Mouse (Mus musculus): Measurements from ENCODE around the gene Iqub. TPM values are rescaled to one million over a fixed set of nuclear protein-coding genes. Genes with fewer than 3 reads are reported as not detected.

Gene Iqub
- polyA plus RNA-seq, 1 experiment from 2014 or later: 0.04 TPM

GRCm38 (mm10) chr6:24504141-24504540 is 10.7 kb downstream of the Iqub start:
- ATAC-seq: no peak
- WGBS: 72% methylated on average over 2 of the region's 2 CpGs
- Histone ChIP-seq H3K9ac (ENCODE audit: low read depth, low read length) (no peak overlapping the region), H3K27ac (ENCODE audit: low read length) (no peak overlapping the region), H3K27me3 (replicated peaks; ENCODE audit: control insufficient read depth, insufficient read depth, low read length) (no peaks in the 10 kb centered on the region), H3K36me3 (ENCODE audit: control insufficient read depth, insufficient read depth, low read length) (no peaks in the 10 kb centered on the region), H3K4me1 (ENCODE audit: control insufficient read depth, insufficient read depth, low read length) (no peaks in the 10 kb centered on the region), H3K9me3 (ENCODE audit: control insufficient read depth, low read length) (no peaks in the 10 kb centered on the region), H3K4me3 (ENCODE audit: low read length) (no peak overlapping the region), H3K4me2 (ENCODE audit: low read depth, low read length) (no peak overlapping the region)

DNA sequence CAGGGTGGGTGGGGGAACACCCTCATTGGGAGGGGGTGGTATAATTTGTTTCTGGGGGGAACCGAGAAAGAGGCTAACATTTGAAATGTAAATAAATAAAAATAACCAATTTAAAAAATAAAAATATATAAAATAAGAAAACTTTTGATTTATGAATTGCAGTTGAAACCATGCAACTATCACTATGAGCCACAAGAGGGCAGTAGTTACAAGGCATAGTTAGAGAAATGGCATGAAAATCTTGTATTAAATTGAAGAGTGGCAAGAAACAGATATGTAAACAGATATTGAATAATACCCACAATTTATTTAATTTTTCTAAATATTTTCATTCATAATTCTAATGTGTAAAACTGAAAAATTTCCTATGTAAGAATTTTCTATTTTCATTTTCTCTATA is 24.5 kb downstream of the Iqub start:
- Histone ChIP-seq H3K9ac (ENCODE audit: low read depth, low read length) (no peak overlapping the region), H3K4me1 (ENCODE audit: control insufficient read depth, insufficient read depth, low read length) (no peaks in the 10 kb centered on the region), H3K27me3 (replicated peaks; ENCODE audit: control insufficient read depth, insufficient read depth, low read length) (no peaks in the 10 kb centered on the region), H3K36me3 (ENCODE audit: control insufficient read depth, insufficient read depth, low read length) (no peaks in the 10 kb centered on the region), H3K4me3 (ENCODE audit: low read length) (no peak overlapping the region), H3K4me2 (ENCODE audit: low read depth, low read length) (no peak overlapping the region), H3K9me3 (ENCODE audit: control insufficient read depth, low read length) (no peaks in the 10 kb centered on the region), H3K27ac (ENCODE audit: low read length) (no peak overlapping the region)
- no peak for ATAC-seq
- WGBS: 5% methylated on average over 1 of the region's 1 CpGs

DNA sequence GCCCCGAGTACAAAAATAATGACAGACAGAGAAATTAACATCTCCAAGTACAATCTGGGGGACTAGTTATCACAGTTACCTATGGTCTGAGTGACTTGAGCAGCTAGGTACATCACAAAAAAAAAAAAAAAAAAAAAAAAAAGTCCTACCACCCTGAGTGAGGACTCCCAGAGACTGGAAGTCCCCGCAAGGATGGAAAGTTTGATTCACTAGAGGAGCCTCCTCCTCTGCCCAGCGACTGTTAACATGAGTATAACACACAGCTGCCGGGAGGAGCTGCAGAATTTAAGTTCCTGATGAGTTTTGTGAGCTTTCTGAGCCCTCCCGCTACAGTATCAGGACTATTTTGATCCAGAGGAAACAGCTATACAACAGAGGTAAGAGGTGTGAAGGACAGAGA is 28.3 kb downstream of the Iqub start:
- Histone ChIP-seq H3K4me2 (ENCODE audit: low read depth, low read length) (no peak overlapping the region), H3K27ac (ENCODE audit: low read length) (no peak overlapping the region), H3K36me3 (ENCODE audit: control insufficient read depth, insufficient read depth, low read length) (no peaks in the 10 kb centered on the region), H3K4me1 (ENCODE audit: control insufficient read depth, insufficient read depth, low read length) (no peaks in the 10 kb centered on the region), H3K9ac (ENCODE audit: low read depth, low read length) (no peak overlapping the region), H3K9me3 (ENCODE audit: control insufficient read depth, low read length) (no peaks in the 10 kb centered on the region), H3K27me3 (replicated peaks; ENCODE audit: control insufficient read depth, insufficient read depth, low read length) (no peaks in the 10 kb centered on the region), H3K4me3 (ENCODE audit: low read length) (no peak overlapping the region)
- no peak for ATAC-seq
- 73% methylated on average over 5 of the region's 5 CpGs for WGBS

DNA sequence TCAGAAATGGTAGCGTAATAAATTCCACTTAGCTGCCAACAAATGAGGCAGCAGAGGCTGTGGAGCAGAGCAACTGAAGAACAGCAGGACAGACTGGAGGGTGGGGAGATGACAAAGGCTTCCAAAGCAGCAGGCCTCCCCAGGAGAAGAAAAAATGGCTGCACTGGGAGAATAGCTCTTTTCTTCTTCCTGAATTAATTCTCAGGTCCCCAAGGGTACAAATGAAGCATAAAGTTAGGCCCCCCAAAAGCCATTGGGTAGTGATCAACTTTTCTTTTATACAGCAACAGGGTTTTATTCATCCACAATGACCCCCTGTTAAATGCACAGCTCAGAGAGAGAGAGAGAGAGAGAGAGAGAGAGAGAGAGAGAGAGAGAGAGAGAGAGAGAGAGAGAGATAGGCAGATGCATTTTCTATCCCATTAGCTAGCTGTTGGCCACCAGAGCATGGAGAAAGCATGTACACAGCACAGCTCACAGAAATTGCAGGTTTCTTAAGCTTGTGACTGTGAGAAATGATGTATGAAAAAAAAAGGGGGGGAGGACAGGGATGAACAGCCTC is 44.2 kb downstream of the Iqub start:
- Histone ChIP-seq H3K27ac (ENCODE audit: low read length) (no peak overlapping the region), H3K4me2 (ENCODE audit: low read depth, low read length) (no peak overlapping the region), H3K27me3 (replicated peaks; ENCODE audit: control insufficient read depth, insufficient read depth, low read length) (no peaks in the 10 kb centered on the region), H3K4me3 (ENCODE audit: low read length) (no peak overlapping the region), H3K9ac (ENCODE audit: low read depth, low read length) (no peak overlapping the region), H3K36me3 (ENCODE audit: control insufficient read depth, insufficient read depth, low read length) (no peaks in the 10 kb centered on the region), H3K9me3 (ENCODE audit: control insufficient read depth, low read length) (no peaks in the 10 kb centered on the region), H3K4me1 (ENCODE audit: control insufficient read depth, insufficient read depth, low read length) (no peaks in the 10 kb centered on the region)
- ATAC-seq: no peak
- 83% methylated on average over 1 of the region's 1 CpGs for WGBS

GRCm38 (mm10) chr6:24470135-24470534 is 44.7 kb downstream of the Iqub start:
- Histone ChIP-seq H3K4me1 (ENCODE audit: control insufficient read depth, insufficient read depth, low read length) (no peaks in the 10 kb centered on the region), H3K36me3 (ENCODE audit: control insufficient read depth, insufficient read depth, low read length) (no peaks in the 10 kb centered on the region), H3K9ac (ENCODE audit: low read depth, low read length) (no peak overlapping the region), H3K27me3 (replicated peaks; ENCODE audit: control insufficient read depth, insufficient read depth, low read length) (no peaks in the 10 kb centered on the region), H3K27ac (ENCODE audit: low read length) (no peak overlapping the region), H3K9me3 (ENCODE audit: control insufficient read depth, low read length) (no peaks in the 10 kb centered on the region), H3K4me2 (ENCODE audit: low read depth, low read length) (no peak overlapping the region), H3K4me3 (ENCODE audit: low read length) (no peak overlapping the region)
- 81% methylated on average over 2 of the region's 2 CpGs for WGBS
- no peak for ATAC-seq

GRCm38 (mm10) chr6:24456097-24456496 is 58.8 kb downstream of the Iqub start:
- Histone ChIP-seq H3K27me3 (replicated peaks; ENCODE audit: control insufficient read depth, insufficient read depth, low read length) (no peaks in the 10 kb centered on the region), H3K9ac (ENCODE audit: low read depth, low read length) (no peak overlapping the region), H3K27ac (ENCODE audit: low read length) (no peak overlapping the region), H3K4me3 (ENCODE audit: low read length) (no peak overlapping the region), H3K36me3 (ENCODE audit: control insufficient read depth, insufficient read depth, low read length) (no peaks in the 10 kb centered on the region), H3K4me1 (ENCODE audit: control insufficient read depth, insufficient read depth, low read length) (no peaks in the 10 kb centered on the region), H3K9me3 (ENCODE audit: control insufficient read depth, low read length) (no peaks in the 10 kb centered on the region), H3K4me2 (ENCODE audit: low read depth, low read length) (no peak overlapping the region)
- ATAC-seq: peak; percentile 63
- WGBS: 45% methylated on average over 7 of the region's 7 CpGs

- H3K27me3 ChIP-seq (replicated peaks; ENCODE audit: control insufficient read depth, insufficient read depth, low read length): no peaks in the 10 kb centered on the region
- no peaks in the 10 kb centered on the region for H3K36me3 ChIP-seq (ENCODE audit: control insufficient read depth, insufficient read depth, low read length)
- H3K27ac ChIP-seq (ENCODE audit: low read length): no peak overlapping the region
- no peaks in the 10 kb centered on the region for H3K9me3 ChIP-seq (ENCODE audit: control insufficient read depth, low read length)
- no peak overlapping the region for H3K9ac ChIP-seq (ENCODE audit: low read depth, low read length)
- H3K4me1 ChIP-seq (ENCODE audit: control insufficient read depth, insufficient read depth, low read length): no peaks in the 10 kb centered on the region
- no peak overlapping the region for H3K4me3 ChIP-seq (ENCODE audit: low read length)
- no peak overlapping the region for H3K4me2 ChIP-seq (ENCODE audit: low read depth, low read length)
- WGBS: 75% methylated on average over 22 of the region's 22 CpGs
- ATAC-seq: no peak
Measured at GRCm38 (mm10) chr6:24451026-24451821, 63.6 kb downstream of the Iqub start.

DNA sequence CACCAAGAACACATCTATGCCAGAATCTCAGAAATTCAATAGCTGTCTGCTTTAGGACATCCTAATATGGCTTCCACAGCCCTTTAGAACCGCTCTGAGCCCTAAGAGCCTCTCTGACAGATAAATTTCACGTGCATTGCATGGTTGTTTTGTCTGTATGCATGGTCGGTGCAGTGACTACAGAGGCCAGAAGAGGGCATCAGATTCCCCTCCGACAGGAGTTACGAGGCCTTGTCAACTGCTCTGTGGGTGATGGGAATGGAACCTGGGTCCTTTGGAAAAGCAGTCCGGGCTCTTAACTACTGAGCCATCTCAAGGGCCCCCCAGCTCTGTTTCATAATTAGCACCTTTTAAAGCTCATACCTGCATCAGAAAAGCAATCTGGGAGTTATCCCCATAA is 64.6 kb downstream of the Iqub start:
- H3K9me3 ChIP-seq (ENCODE audit: control insufficient read depth, low read length): no peaks in the 10 kb centered on the region
- H3K4me3 ChIP-seq (ENCODE audit: low read length): no peak overlapping the region
- H3K27me3 ChIP-seq (replicated peaks; ENCODE audit: control insufficient read depth, insufficient read depth, low read length): no peaks in the 10 kb centered on the region
- H3K4me1 ChIP-seq (ENCODE audit: control insufficient read depth, insufficient read depth, low read length): no peaks in the 10 kb centered on the region
- H3K27ac ChIP-seq (ENCODE audit: low read length): no peak overlapping the region
- no peak for ATAC-seq
- 88% methylated on average over 6 of the region's 6 CpGs for whole genome bisulfite sequencing
- H3K9ac ChIP-seq (ENCODE audit: low read depth, low read length): no peak overlapping the region
- no peak overlapping the region for H3K4me2 ChIP-seq (ENCODE audit: low read depth, low read length)
- no peaks in the 10 kb centered on the region for H3K36me3 ChIP-seq (ENCODE audit: control insufficient read depth, insufficient read depth, low read length)

DNA sequence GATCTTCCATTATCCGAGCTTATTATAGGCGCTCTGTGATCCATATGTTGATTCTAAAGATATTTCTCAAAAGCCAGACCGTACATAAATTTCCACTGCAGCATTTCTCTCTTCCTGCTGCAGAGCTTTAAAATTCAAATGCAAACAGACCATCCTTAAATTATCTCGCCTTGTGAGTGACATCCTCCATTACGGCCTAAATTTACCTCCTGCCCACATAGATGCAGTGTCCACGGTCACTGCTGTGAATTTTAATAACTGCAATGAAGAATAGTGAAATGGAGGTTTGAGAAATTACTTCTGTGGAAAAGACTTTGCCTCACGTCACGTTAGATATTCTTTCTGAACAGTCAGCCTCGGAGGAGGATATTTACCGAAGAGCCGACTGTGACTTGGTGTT is 98.8 kb downstream of the Iqub start:
- H3K27ac ChIP-seq (ENCODE audit: low read length): no peak overlapping the region
- H3K9me3 ChIP-seq (ENCODE audit: control insufficient read depth, low read length): no peaks in the 10 kb centered on the region
- no peaks in the 10 kb centered on the region for H3K27me3 ChIP-seq (replicated peaks; ENCODE audit: control insufficient read depth, insufficient read depth, low read length)
- no peak for ATAC-seq
- H3K4me3 ChIP-seq (ENCODE audit: low read length): no peak overlapping the region
- H3K4me2 ChIP-seq (ENCODE audit: low read depth, low read length): no peak overlapping the region
- no peaks in the 10 kb centered on the region for H3K36me3 ChIP-seq (ENCODE audit: control insufficient read depth, insufficient read depth, low read length)
- no peaks in the 10 kb centered on the region for H3K4me1 ChIP-seq (ENCODE audit: control insufficient read depth, insufficient read depth, low read length)
- H3K9ac ChIP-seq (ENCODE audit: low read depth, low read length): no peak overlapping the region
- WGBS: 83% methylated on average over 11 of the region's 11 CpGs

DNA sequence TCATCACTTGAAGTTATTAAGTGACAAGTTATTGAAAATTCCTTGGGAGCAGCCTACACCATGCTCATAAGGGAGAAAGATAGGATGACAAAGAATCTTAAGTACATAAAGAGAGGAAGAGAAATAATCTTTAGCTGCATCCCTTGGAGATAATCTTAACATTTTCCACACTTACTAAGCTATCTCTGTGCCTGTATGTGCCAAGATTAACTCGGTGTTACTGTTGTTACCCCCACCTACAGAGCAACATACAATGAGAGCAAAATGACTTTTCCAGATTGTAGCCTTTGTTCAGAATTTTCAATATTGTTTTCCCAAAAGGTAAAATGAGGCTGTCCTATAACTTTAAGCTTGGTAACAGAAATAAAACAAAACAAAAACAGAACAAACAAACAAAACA is 99.4 kb downstream of the Iqub start:
- Histone ChIP-seq H3K4me2 (ENCODE audit: low read depth, low read length) (no peak overlapping the region), H3K9ac (ENCODE audit: low read depth, low read length) (no peak overlapping the region), H3K36me3 (ENCODE audit: control insufficient read depth, insufficient read depth, low read length) (no peaks in the 10 kb centered on the region), H3K27ac (ENCODE audit: low read length) (no peak overlapping the region), H3K27me3 (replicated peaks; ENCODE audit: control insufficient read depth, insufficient read depth, low read length) (no peaks in the 10 kb centered on the region), H3K4me3 (ENCODE audit: low read length) (no peak overlapping the region), H3K4me1 (ENCODE audit: control insufficient read depth, insufficient read depth, low read length) (no peaks in the 10 kb centered on the region), H3K9me3 (ENCODE audit: control insufficient read depth, low read length) (no peaks in the 10 kb centered on the region)
- 78% methylated on average over 1 of the region's 1 CpGs for WGBS
- ATAC-seq: no peak
